13 mouse cellular contexts compared by ENCODE assay signal in genomic region chr3:24321489-24322405, GRCm38 (mm10).
DNase-seq lines count a peak whose midpoint lies in the region; ATAC-seq and TF ChIP-seq lines count a peak whose summit lies in the region.
"Had no signal": no experiment of that assay in that cellular context is flagged by ENCODE, and none has a peak within 500 bp of the region (broad histone marks: within the 10 kb centered on the region; RNA-seq: fewer than 3 reads in every experiment).

No protein-coding gene starts in this region.

- H3K27ac ChIP-seq in limb, embryonic 11.5 days (replicated peaks; ENCODE audit: low read depth, low read length) = no peak overlapping the region
- no peak overlapping the region for H3K27ac ChIP-seq in limb, embryonic 10.5 days
- no peak overlapping the region for H3K27ac ChIP-seq in MEL (ENCODE audit: control insufficient read depth, low read depth, low read length)
- no peak overlapping the region for H3K27ac ChIP-seq in midbrain, postnatal 0 days (ENCODE audit: low read depth, low read length)
- H3K27ac ChIP-seq in heart, embryonic 10.5 days = no peak overlapping the region

- H3K9me3 ChIP-seq in limb, embryonic 11.5 days (ENCODE audit: control insufficient read depth, low read length) = no peaks in the 10 kb centered on the region
- H3K9me3 ChIP-seq in limb, embryonic 10.5 days (replicated peaks) = no peaks in the 10 kb centered on the region
- no peaks in the 10 kb centered on the region for H3K9me3 ChIP-seq in MEL (replicated peaks; ENCODE audit: insufficient read depth, low read length)
- no peaks in the 10 kb centered on the region for H3K9me3 ChIP-seq in midbrain, postnatal 0 days (ENCODE audit: low read length)
- no peaks in the 10 kb centered on the region for H3K9me3 ChIP-seq in heart, embryonic 10.5 days

- no peaks in the 10 kb centered on the region for H3K4me1 ChIP-seq in limb, embryonic 11.5 days (ENCODE audit: control insufficient read depth, insufficient read depth, low read length)
- peaks cover 6% of the 10 kb centered on the region; the same call in 1 of the 2 replicates for H3K4me1 ChIP-seq in limb, embryonic 10.5 days
- no peaks in the 10 kb centered on the region for H3K4me1 ChIP-seq in MEL (ENCODE audit: control insufficient read depth in 1 of 2, insufficient read depth in 2 of 2, low read length in 2 of 2)
- H3K4me1 ChIP-seq in midbrain, postnatal 0 days (ENCODE audit: insufficient read depth, low read length) = no peaks in the 10 kb centered on the region
- no peaks in the 10 kb centered on the region for H3K4me1 ChIP-seq in heart, embryonic 10.5 days

- no peak for TF ChIP-seq POLR2A in MEL (IDR thresholded peaks at IDR 0.05; ENCODE audit: control insufficient read depth in 1 of 2, insufficient read depth in 1 of 2, low read depth in 1 of 2, low read length in 2 of 2, poor library complexity in 1 of 2)

- no peaks in the 10 kb centered on the region for H3K36me3 ChIP-seq in limb, embryonic 11.5 days (ENCODE audit: control insufficient read depth, insufficient read depth, low read length)
- H3K36me3 ChIP-seq in limb, embryonic 10.5 days = no peaks in the 10 kb centered on the region
- H3K36me3 ChIP-seq in MEL (ENCODE audit: control insufficient read depth in 1 of 2, insufficient read depth in 2 of 2, low read length in 2 of 2) = no peaks in the 10 kb centered on the region
- H3K36me3 ChIP-seq in midbrain, postnatal 0 days (ENCODE audit: insufficient read depth, low read length) = no peaks in the 10 kb centered on the region
- no peaks in the 10 kb centered on the region for H3K36me3 ChIP-seq in heart, embryonic 10.5 days

- ATAC-seq in limb, embryonic 11.5 days (ENCODE audit: insufficient number of reproducible peaks, low FRiP score, low TSS enrichment, low read depth) = no peak
- peak; percentile 58; the same call in 1 of the 2 replicates for ATAC-seq in midbrain, postnatal 0 days (ENCODE audit: low FRiP score)

- no peak overlapping the region for H3K4me3 ChIP-seq in limb, embryonic 11.5 days (ENCODE audit: low read depth, low read length)
- H3K4me3 ChIP-seq in limb, embryonic 10.5 days = no peak overlapping the region
- no peak overlapping the region for H3K4me3 ChIP-seq in MEL (ENCODE audit: control insufficient read depth in 1 of 2, insufficient read depth in 1 of 2, low read depth in 2 of 2, low read length in 2 of 2)
- H3K4me3 ChIP-seq in midbrain, postnatal 0 days (ENCODE audit: low read depth, low read length) = no peak overlapping the region
- H3K4me3 ChIP-seq in heart, embryonic 10.5 days = no peak overlapping the region

- 71% methylated on average over 11 of the region's 11 CpGs for WGBS in limb, embryonic 11.5 days
- 79% methylated on average over 11 of the region's 11 CpGs for WGBS in limb, embryonic 10.5 days
- 69% methylated on average over 11 of the region's 11 CpGs for WGBS in midbrain, postnatal 0 days
- 74% methylated on average over 11 of the region's 11 CpGs for WGBS in heart, embryonic 10.5 days

- TF ChIP-seq EP300 in MEL (IDR thresholded peaks at IDR 0.05; ENCODE audit: low read depth in 1 of 2, low read length in 2 of 2) = no peak

- no peak overlapping the region for H3K9ac ChIP-seq in limb, embryonic 11.5 days (ENCODE audit: low read length)
- no peak overlapping the region for H3K9ac ChIP-seq in MEL (ENCODE audit: control insufficient read depth, low read depth, low read length, poor library complexity, severe bottlenecking)
- H3K9ac ChIP-seq in midbrain, postnatal 0 days (replicated peaks; ENCODE audit: low read length, poor library complexity, severe bottlenecking) = no peak overlapping the region

- no peaks in the 10 kb centered on the region for H3K79me2 ChIP-seq in MEL (ENCODE audit: control insufficient read depth, insufficient read depth, low read length, poor library complexity)

- H3K27me3 ChIP-seq in limb, embryonic 11.5 days (ENCODE audit: control insufficient read depth, insufficient read depth, low read length) = no peaks in the 10 kb centered on the region
- H3K27me3 ChIP-seq in limb, embryonic 10.5 days (ENCODE audit: low read depth, poor library complexity, severe bottlenecking) = no peaks in the 10 kb centered on the region
- H3K27me3 ChIP-seq in MEL (ENCODE audit: control insufficient read depth in 1 of 2, insufficient read depth in 2 of 2, low read length in 2 of 2) = no peaks in the 10 kb centered on the region
- H3K27me3 ChIP-seq in midbrain, postnatal 0 days (ENCODE audit: insufficient read depth, low read length) = no peaks in the 10 kb centered on the region
- H3K27me3 ChIP-seq in heart, embryonic 10.5 days (ENCODE audit: insufficient read depth, poor library complexity, severe bottlenecking) = no peaks in the 10 kb centered on the region

- TF ChIP-seq RAD21 in MEL (IDR thresholded peaks at IDR 0.05; ENCODE audit: low read depth, low read length) = peak; percentile 43

- TF ChIP-seq CTCF in MEL (IDR thresholded peaks at IDR 0.05 in 2 of 3, conservative IDR thresholded peaks at IDR 0.05 in 1 of 3; ENCODE audit: control insufficient read depth in 1 of 3, insufficient read depth in 1 of 3, low read depth in 2 of 3, low read length in 3 of 3, poor library complexity in 1 of 3, severe bottlenecking in 1 of 3) = peak; percentile 14 to 53 (median 49); a peak in 4 of 6 replicates
- peak; percentile 40 for TF ChIP-seq CTCF in midbrain, postnatal 0 days (IDR thresholded peaks at IDR 0.05)

- DNase-seq in limb, embryonic 11.5 days (ENCODE audit: low spot score) = peak; percentile 24
- DNase-seq in limb, embryonic 10.5 days (ENCODE audit: low spot score) = no peak
- peak; percentile 36 for DNase-seq in MEL (ENCODE audit: low read depth, low spot score)
- DNase-seq in kidney, adult 8-10 months = peak; percentile 9 to 45
- no peak for DNase-seq in midbrain, postnatal 0 days (ENCODE audit: low spot score)
- DNase-seq in left cerebral cortex, adult 18-20 months (ENCODE audit: low spot score in 2 of 2) = no peak
- no peak for DNase-seq in lung, postnatal 4 days
- no peak for DNase-seq in heart, embryonic 10.5 days (ENCODE audit: low spot score)
- DNase-seq: cerebellum, postnatal 10 days; heart, postnatal 4 days; liver; spleen, adult 18-20 months; thymus, adult 2 months had no signal

- H3K4me2 ChIP-seq in limb, embryonic 11.5 days (ENCODE audit: low read depth, severe bottlenecking) = no peak overlapping the region
- H3K4me2 ChIP-seq in midbrain, postnatal 0 days (ENCODE audit: low read depth, low read length, poor library complexity, severe bottlenecking) = no peak overlapping the region

TF ChIP-seq in MEL, 35 proteins besides CTCF, POLR2A, EP300 and RAD21:
- TF ChIP-seq SMC3 (IDR thresholded peaks at IDR 0.05; ENCODE audit: low read depth, low read length) = peak; percentile 74
- TF ChIP-seq ZC3H11A (IDR thresholded peaks at IDR 0.05; ENCODE audit: low read depth, low read length) = peak; percentile 12; the same call in 1 of the 2 replicates
- TF ChIP-seq GABPA (IDR thresholded peaks at IDR 0.05; ENCODE audit: low read depth, low read length) = no peak

Comparison
In these comparisons a context has a peak if more than half of its experiments do, and no peak if none do; other contexts are left out.
1. DNase-seq: peak in limb, embryonic 11.5 days (single experiment), MEL (single experiment) and kidney, adult 8-10 months (2 of 2); none in limb, embryonic 10.5 days (single experiment), midbrain, postnatal 0 days (single experiment), left cerebral cortex, adult 18-20 months (0 of 2), lung, postnatal 4 days (0 of 2) and heart, embryonic 10.5 days (single experiment).